9 mouse cellular contexts compared by ENCODE assay signal in genomic region chr8:95346643-95347545, GRCm38 (mm10). TPM values are rescaled to one million over a fixed set of nuclear protein-coding genes. Genes with fewer than 3 reads are reported as not detected.
DNase-seq lines count a peak whose midpoint lies in the region; ATAC-seq and TF ChIP-seq lines count a peak whose summit lies in the region.
"Had no signal": no experiment of that assay in that cellular context is flagged by ENCODE, and none has a peak within 500 bp of the region (broad histone marks: within the 10 kb centered on the region; RNA-seq: fewer than 3 reads in every experiment).

No protein-coding gene starts in this region.

- H3K4me2 ChIP-seq in embryonic facial prominence, embryonic 14.5 days (ENCODE audit: low read depth, low read length), result no peak overlapping the region
- H3K4me2 ChIP-seq in heart, embryonic 16.5 days (ENCODE audit: low read depth, low read length), result no peak overlapping the region

- H3K27ac ChIP-seq in embryonic facial prominence, embryonic 14.5 days (replicated peaks; ENCODE audit: low read depth, low read length), result no peak overlapping the region
- H3K27ac ChIP-seq in heart, embryonic 16.5 days (ENCODE audit: low read length), result no peak overlapping the region

- H3K9me3 ChIP-seq in E14TG2a.4 (ENCODE audit: low read length), result no peaks in the 10 kb centered on the region
- no peaks in the 10 kb centered on the region for H3K9me3 ChIP-seq in embryonic facial prominence, embryonic 14.5 days (ENCODE audit: control insufficient read depth, low read length)
- no peaks in the 10 kb centered on the region for H3K9me3 ChIP-seq in heart, embryonic 16.5 days (replicated peaks; ENCODE audit: control insufficient read depth, low read length)

- peaks cover 32% of the 10 kb centered on the region for H3K36me3 ChIP-seq in E14TG2a.4 (ENCODE audit: insufficient read depth, low read length)
- peaks cover 32% of the 10 kb centered on the region for H3K36me3 ChIP-seq in embryonic facial prominence, embryonic 14.5 days (ENCODE audit: control insufficient read depth, insufficient read depth, low read length)
- peaks cover 16% of the 10 kb centered on the region for H3K36me3 ChIP-seq in heart, embryonic 16.5 days (ENCODE audit: control insufficient read depth, insufficient read depth)

- H3K4me1 ChIP-seq in E14TG2a.4 (replicated peaks; ENCODE audit: low read depth, low read length), result peaks cover 25% of the 10 kb centered on the region
- peaks cover 11% of the 10 kb centered on the region for H3K4me1 ChIP-seq in embryonic facial prominence, embryonic 14.5 days (ENCODE audit: control insufficient read depth, insufficient read depth, low read length)
- peaks cover 34% of the 10 kb centered on the region for H3K4me1 ChIP-seq in heart, embryonic 16.5 days (ENCODE audit: control insufficient read depth, insufficient read depth, low read length)

- peak; percentile 61 for TF ChIP-seq CTCF in E14TG2a.4 (conservative IDR thresholded peaks at IDR 0.05; ENCODE audit: low read length)

- DNase-seq in adrenal gland, adult (ENCODE audit: inconsistent age in 2 of 2, low spot score in 1 of 2), result peak; percentile 62 to 90
- DNase-seq in embryonic facial prominence, embryonic 14.5 days (ENCODE audit: low spot score), result peak; percentile 85
- DNase-seq in kidney, postnatal 14 days, result peak; percentile 77
- DNase-seq in lung, adult 18-20 months, result peak; percentile 63 to 71
- DNase-seq in yolk sac, embryonic 10.5 days (ENCODE audit: low spot score), result peak; percentile 52

- no peak overlapping the region for H3K9ac ChIP-seq in embryonic facial prominence, embryonic 14.5 days (ENCODE audit: low read depth, low read length)
- H3K9ac ChIP-seq in heart, embryonic 16.5 days (ENCODE audit: low read length), result no peak overlapping the region

- 36% methylated on average over 8 of the region's 8 CpGs for WGBS in embryonic facial prominence, embryonic 14.5 days
- WGBS in heart, embryonic 16.5 days, result 20% methylated on average over 8 of the region's 8 CpGs

- peaks cover 26% of the 10 kb centered on the region for H3K27me3 ChIP-seq in E14TG2a.4 (ENCODE audit: insufficient read depth, low read length)
- peaks cover 7% of the 10 kb centered on the region for H3K27me3 ChIP-seq in embryonic facial prominence, embryonic 14.5 days (replicated peaks; ENCODE audit: control insufficient read depth, insufficient read depth, low read length)
- H3K27me3 ChIP-seq in heart, embryonic 16.5 days (ENCODE audit: control insufficient read depth, insufficient read depth, low read length), result no peaks in the 10 kb centered on the region

- no peak overlapping the region for H3K4me3 ChIP-seq in E14TG2a.4 (replicated peaks; ENCODE audit: low read length)
- no peak overlapping the region for H3K4me3 ChIP-seq in embryonic facial prominence, embryonic 14.5 days (ENCODE audit: low read depth, low read length)
- H3K4me3 ChIP-seq in heart, embryonic 16.5 days (ENCODE audit: low read length), result no peak overlapping the region

- peak; percentile 9; the same call in 1 of the 2 replicates for ATAC-seq in embryonic facial prominence, embryonic 14.5 days (ENCODE audit: low read depth)
- ATAC-seq in heart, embryonic 16.5 days (replicated peaks; ENCODE audit: extremely low read depth, insufficient read depth, low FRiP score), result peak; percentile 51
- ATAC-seq in neutrophil, adult 5-6 weeks (ENCODE audit: extremely low read depth, insufficient number of reproducible peaks, low FRiP score, poor library complexity, severe bottlenecking), result peak; percentile 37; the same call in 1 of the 2 replicates

RNA-seq across cellular contexts. Expression of gene Mmp15, which starts 5.2 kb away (rescaled TPM):
- 14.9 and 15.3 TPM in 2 replicates for polyA plus RNA-seq in embryonic facial prominence, embryonic 14.5 days (2014; fragmentation: Nextera tagmentation; extraction: Ambion mirVana)
- 30.1 and 39.4 TPM in 2 replicates for polyA plus RNA-seq in heart, embryonic 16.5 days (2015; fragmentation: Nextera tagmentation; extraction: Ambion mirVana)
- total RNA-seq in neutrophil, adult 5-6 weeks (2017), result 0.12 and 0.25 TPM in 2 replicates

RNA-seq across cellular contexts. Expression of gene Usb1, which starts 14.8 kb away (rescaled TPM):
- polyA plus RNA-seq in embryonic facial prominence, embryonic 14.5 days (2014; fragmentation: Nextera tagmentation; extraction: Ambion mirVana), result 36.3 and 38.0 TPM in 2 replicates
- 32.4 and 32.8 TPM in 2 replicates for polyA plus RNA-seq in heart, embryonic 16.5 days (2015; fragmentation: Nextera tagmentation; extraction: Ambion mirVana)
- total RNA-seq in neutrophil, adult 5-6 weeks (2017), result 35.5 and 46.4 TPM in 2 replicates

RNA-seq across cellular contexts. Expression of gene Zfp319, which starts 15.1 kb away (rescaled TPM):
- 8.4 and 8.9 TPM in 2 replicates for polyA plus RNA-seq in embryonic facial prominence, embryonic 14.5 days (2014; fragmentation: Nextera tagmentation; extraction: Ambion mirVana)
- 6.4 and 6.6 TPM in 2 replicates for polyA plus RNA-seq in heart, embryonic 16.5 days (2015; fragmentation: Nextera tagmentation; extraction: Ambion mirVana)
- 6.9 and 7.6 TPM in 2 replicates for total RNA-seq in neutrophil, adult 5-6 weeks (2017)

RNA-seq across cellular contexts. Expression of gene Tepp, which starts 36.5 kb away (rescaled TPM):
- polyA plus RNA-seq in embryonic facial prominence, embryonic 14.5 days (2014; fragmentation: Nextera tagmentation; extraction: Ambion mirVana), result 0.50 TPM in 1 of 2 replicates, not detected in the other
- polyA plus RNA-seq in heart, embryonic 16.5 days (2015; fragmentation: Nextera tagmentation; extraction: Ambion mirVana), result 0.74 TPM in 1 of 2 replicates, not detected in the other
- total RNA-seq in neutrophil, adult 5-6 weeks (2017), result not detected in 2 replicates
- polyA plus RNA-seq: large intestine, adult 2 months had no signal

RNA-seq across cellular contexts. Expression of gene Cngb1, which starts 40.5 kb away (rescaled TPM):
- 0.34 and 1.7 TPM in 2 replicates for polyA plus RNA-seq in embryonic facial prominence, embryonic 14.5 days (2014; fragmentation: Nextera tagmentation; extraction: Ambion mirVana)
- polyA plus RNA-seq in heart, embryonic 16.5 days (2015; fragmentation: Nextera tagmentation; extraction: Ambion mirVana), result 0.66 and 1.3 TPM in 2 replicates
- total RNA-seq in neutrophil, adult 5-6 weeks (2017), result 0.12 TPM in 1 of 2 replicates, not detected in the other
